Mouse (Mus musculus) testis, adult 2 months (tissue): ENCODE results near the gene Stip1. TPM values are rescaled to one million over a fixed set of nuclear protein-coding genes. Genes with fewer than 3 reads are reported as not detected.
A peak's percentile ranks its signal among the peaks of the same experiment; 100 is the strongest.

Experiments
- H3K27ac ChIP-seq: fragments of 200-500 bp; 2 replicates; pipeline ENCODE4 v1.5.1; 2012; ENCODE audit warnings: low read depth, low read length; ENCODE audit not compliant: control insufficient read depth, insufficient read depth
- H3K27me3 ChIP-seq: fragments of 200-500 bp; 2 replicates; pipeline ENCODE4 v1.6.1; 2012; ENCODE audit warnings: mild to moderate bottlenecking, low read length, moderate library complexity; ENCODE audit not compliant: control insufficient read depth, insufficient read depth
- H3K36me3 ChIP-seq: fragments of 200-500 bp; 2 replicates; pipeline ENCODE4 v1.6.1; 2012; ENCODE audit warnings: mild to moderate bottlenecking, low read length; ENCODE audit not compliant: control insufficient read depth, insufficient read depth
- H3K4me1 ChIP-seq: fragments of 200-500 bp; 2 replicates; pipeline ENCODE4 v1.6.1; 2012; ENCODE audit warnings: low read length; ENCODE audit not compliant: control insufficient read depth, insufficient read depth
- H3K4me3 ChIP-seq: fragments of 200-500 bp; 2 replicates; pipeline ENCODE4 v1.5.1; 2012; ENCODE audit warnings: low read depth, mild to moderate bottlenecking, low read length, moderate library complexity, mixed read lengths; ENCODE audit not compliant: control insufficient read depth
- CTCF ChIP-seq: fragments of 200-500 bp; IDR thresholded peaks from 2 replicates; pipeline ENCODE4 v1.5.1; 2012; ENCODE audit warnings: low read depth, mild to moderate bottlenecking, inconsistent platforms, low read length, moderate library complexity; ENCODE audit not compliant: control insufficient read depth, insufficient read depth, insufficient replicate concordance
- POLR2A ChIP-seq: fragments of 200-500 bp; IDR thresholded peaks from 2 replicates; pipeline ENCODE4 v1.6.1; 2012; ENCODE audit warnings: low read depth, mild to moderate bottlenecking, inconsistent platforms, low read length, moderate library complexity; ENCODE audit not compliant: control insufficient read depth
- polyA plus RNA-seq: library from polyadenylated mRNA; depleted of rRNA; stranded (reverse); fragments of >200 nt; gene quantifications from 2 replicates; pipeline ENCODE4 v1.2.3, GENCODE M21; 2012

The Stip1 gene
- polyA plus RNA-seq, 1 experiment: 53.1 TPM

GRCm38 (mm10) chr19:7068136-7068535, 28.4 kb upstream of the Stip1 start:
- Histone ChIP-seq H3K27me3 (no peaks in the 10 kb centered on the region), H3K27ac (no peak overlapping the region), H3K4me1 (peaks cover 2% of the 10 kb centered on the region; the same call in 1 of the 2 replicates), H3K36me3 (no peaks in the 10 kb centered on the region), H3K4me3 (no peak overlapping the region)
- TF ChIP-seq POLR2A (no peak), CTCF (peak; percentile 42)

- Histone ChIP-seq H3K27ac (no peak overlapping the region), H3K4me3 (no peak overlapping the region), H3K36me3 (no peaks in the 10 kb centered on the region), H3K27me3 (no peaks in the 10 kb centered on the region), H3K4me1 (peaks cover 2% of the 10 kb centered on the region; the same call in 1 of the 2 replicates)
- TF ChIP-seq CTCF (no peak), POLR2A (no peak)
Measured at GRCm38 (mm10) chr19:7067344-7068050, 27.7 kb upstream of the Stip1 start.

GRCm38 (mm10) chr19:7066828-7067342, 27.1 kb upstream of the Stip1 start:
- Histone ChIP-seq H3K27me3 (no peaks in the 10 kb centered on the region), H3K4me1 (peaks cover 2% of the 10 kb centered on the region; the same call in 1 of the 2 replicates), H3K4me3 (no peak overlapping the region), H3K36me3 (no peaks in the 10 kb centered on the region), H3K27ac (no peak overlapping the region)
- TF ChIP-seq POLR2A: no peak
- no peak for TF ChIP-seq CTCF

- no peaks in the 10 kb centered on the region for H3K36me3 ChIP-seq
- H3K27me3 ChIP-seq: no peaks in the 10 kb centered on the region
- no peak overlapping the region for H3K27ac ChIP-seq
Measured at GRCm38 (mm10) chr19:7066034-7066827, 26.5 kb upstream of the Stip1 start.

GRCm38 (mm10) chr19:7064571-7064970, 24.8 kb upstream of the Stip1 start:
- Histone ChIP-seq H3K27me3 (no peaks in the 10 kb centered on the region), H3K4me1 (peaks cover 2% of the 10 kb centered on the region; the same call in 1 of the 2 replicates), H3K36me3 (no peaks in the 10 kb centered on the region), H3K4me3 (no peak overlapping the region), H3K27ac (no peak overlapping the region)
- no peak for TF ChIP-seq POLR2A
- TF ChIP-seq CTCF: peak; percentile 97

More at GRCm38 (mm10) chr19:7066034-7066827, 26.5 kb upstream of the Stip1 start:
- no peak for TF ChIP-seq POLR2A
- no peak for TF ChIP-seq CTCF
- Histone ChIP-seq H3K4me3 (no peak overlapping the region), H3K4me1 (peaks cover 2% of the 10 kb centered on the region; the same call in 1 of the 2 replicates)

- no peak overlapping the region for H3K27ac ChIP-seq
- peaks cover 5% of the 10 kb centered on the region for H3K4me1 ChIP-seq
- no peak for TF ChIP-seq POLR2A
- no peak for TF ChIP-seq CTCF
- no peak overlapping the region for H3K4me3 ChIP-seq
- H3K27me3 ChIP-seq: no peaks in the 10 kb centered on the region
- H3K36me3 ChIP-seq: no peaks in the 10 kb centered on the region
Measured at GRCm38 (mm10) chr19:7062916-7063315, 23.1 kb upstream of the Stip1 start.

- Histone ChIP-seq H3K36me3 (no peaks in the 10 kb centered on the region), H3K4me1 (peaks cover 12% of the 10 kb centered on the region), H3K4me3 (no peak overlapping the region), H3K27ac (no peak overlapping the region), H3K27me3 (no peaks in the 10 kb centered on the region)
- TF ChIP-seq CTCF (no peak), POLR2A (no peak)
Measured at GRCm38 (mm10) chr19:7062110-7062509, 22.3 kb upstream of the Stip1 start.
